Mouse (Mus musculus): ENCODE results near the gene Hcn1.

Hcn1 gene

GRCm38 (mm10) chr13:118028662-118029061, 426.5 kb downstream of the Hcn1 start:
- DNase-seq, result no peak

- no peak for DNase-seq
Measured at GRCm38 (mm10) chr13:118029579-118029978, 427.5 kb downstream of the Hcn1 start.

- no peak for DNase-seq
Measured at GRCm38 (mm10) chr13:118035598-118035997, 433.5 kb downstream of the Hcn1 start.

Measured in right cerebral cortex, adult 18-20 months (tissue).